9 mouse cellular contexts compared by ENCODE assay signal in the genomic region with DNA sequence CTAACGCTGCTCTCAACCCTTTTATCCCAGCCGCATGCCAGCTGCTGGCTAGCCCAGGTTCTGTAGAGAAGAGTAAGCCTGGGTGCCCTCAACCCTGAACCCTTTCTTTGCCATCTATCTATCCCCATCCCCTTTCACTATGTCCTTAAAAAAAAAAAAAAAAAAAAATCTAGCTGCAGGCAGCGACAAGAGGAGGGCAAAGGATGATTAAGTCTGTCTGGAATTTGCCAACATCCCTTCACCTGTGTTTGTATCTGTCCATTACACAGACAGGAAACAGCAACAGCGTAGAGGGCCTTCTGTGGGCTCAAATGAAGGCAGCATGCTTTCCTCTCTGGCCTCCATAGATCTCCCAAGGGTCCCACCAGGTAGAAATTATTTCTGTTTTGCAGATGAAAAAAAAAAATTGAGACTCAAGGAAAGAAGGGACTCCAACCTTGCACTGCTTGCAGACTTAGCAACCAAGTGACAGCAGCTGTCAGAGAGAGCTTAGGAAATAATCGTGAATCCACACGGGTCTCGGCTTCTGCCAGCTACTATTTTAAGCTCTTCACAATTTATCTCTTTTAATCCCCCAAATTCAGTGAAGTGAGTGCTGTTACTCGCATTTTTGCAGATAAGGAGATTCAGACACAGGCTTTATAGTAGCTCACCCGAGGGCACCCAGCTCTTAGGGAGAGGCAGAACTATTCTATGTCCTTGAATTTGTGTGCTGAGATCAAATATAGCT. TPM values are rescaled to one million over a fixed set of nuclear protein-coding genes. Genes with fewer than 3 reads are reported as not detected.
DNase-seq lines count a peak whose midpoint lies in the region; ATAC-seq and TF ChIP-seq lines count a peak whose summit lies in the region.
"Had no signal": no experiment of that assay in that cellular context is flagged by ENCODE, and none has a peak within 500 bp of the region (broad histone marks: within the 10 kb centered on the region; RNA-seq: fewer than 3 reads in every experiment).

No protein-coding gene starts in this region.

- H3K4me3 ChIP-seq in kidney, postnatal 0 days (replicated peaks; ENCODE audit: low read depth, low read length) = peak overlapping the region; percentile 74
- peak overlapping the region; percentile 87 for H3K4me3 ChIP-seq in embryonic facial prominence, embryonic 13.5 days
- peak overlapping the region; percentile 77 for H3K4me3 ChIP-seq in intestine, embryonic 16.5 days (ENCODE audit: low read length)
- peak overlapping the region; percentile 92 for H3K4me3 ChIP-seq in neural tube, embryonic 13.5 days

- no peaks in the 10 kb centered on the region for H3K4me1 ChIP-seq in kidney, postnatal 0 days (replicated peaks; ENCODE audit: insufficient read depth, low read length)
- H3K4me1 ChIP-seq in embryonic facial prominence, embryonic 13.5 days = peaks cover 35% of the 10 kb centered on the region
- peaks cover 15% of the 10 kb centered on the region for H3K4me1 ChIP-seq in intestine, embryonic 16.5 days (ENCODE audit: control insufficient read depth, insufficient read depth, low read length)
- peaks cover 38% of the 10 kb centered on the region for H3K4me1 ChIP-seq in neural tube, embryonic 13.5 days (replicated peaks)

- no peaks in the 10 kb centered on the region for H3K9me3 ChIP-seq in kidney, postnatal 0 days (replicated peaks; ENCODE audit: low read length)
- no peaks in the 10 kb centered on the region for H3K9me3 ChIP-seq in embryonic facial prominence, embryonic 13.5 days
- H3K9me3 ChIP-seq in intestine, embryonic 16.5 days (ENCODE audit: control insufficient read depth, low read length) = no peaks in the 10 kb centered on the region
- H3K9me3 ChIP-seq in neural tube, embryonic 13.5 days = no peaks in the 10 kb centered on the region

- DNase-seq in kidney, postnatal 0 days (ENCODE audit: low spot score) = no peak
- DNase-seq in kidney, adult 18-20 months = no peak
- no peak for DNase-seq in natural killer cell, adult 2 months (ENCODE audit: low spot score in 2 of 2)
- DNase-seq in thymus, postnatal 4 days = no peak

- ATAC-seq in kidney, postnatal 0 days (replicated peaks; ENCODE audit: low FRiP score, low read depth) = peak; percentile 30; the same call in 1 of the 2 replicates
- ATAC-seq in embryonic facial prominence, embryonic 13.5 days (ENCODE audit: insufficient number of reproducible peaks, insufficient read depth, low FRiP score, low TSS enrichment, low read depth) = no peak
- no peak for ATAC-seq in intestine, embryonic 16.5 days
- no peak for ATAC-seq in neural tube, embryonic 13.5 days (ENCODE audit: low read depth)
- ATAC-seq in granulocyte monocyte progenitor cell, adult 5-6 weeks (replicated peaks; ENCODE audit: poor library complexity, severe bottlenecking) = no peak
- ATAC-seq: inflammation-experienced regulatory T-cells, adult 6 months had no signal

- 28% methylated on average over 9 of the region's 9 CpGs for WGBS in kidney, postnatal 0 days
- WGBS in embryonic facial prominence, embryonic 13.5 days = 18% methylated on average over 9 of the region's 9 CpGs
- 22% methylated on average over 9 of the region's 9 CpGs for WGBS in intestine, embryonic 16.5 days
- WGBS in neural tube, embryonic 13.5 days = 26% methylated on average over 9 of the region's 9 CpGs

- H3K9ac ChIP-seq in kidney, postnatal 0 days (ENCODE audit: low read depth, low read length) = no peak overlapping the region
- peak overlapping the region; percentile 98; the same call in 1 of the 2 replicates for H3K9ac ChIP-seq in embryonic facial prominence, embryonic 13.5 days
- H3K9ac ChIP-seq in intestine, embryonic 16.5 days (ENCODE audit: low read depth, low read length) = peak overlapping the region; percentile 92
- H3K9ac ChIP-seq in neural tube, embryonic 13.5 days = peak overlapping the region; percentile 98

- H3K27me3 ChIP-seq in kidney, postnatal 0 days (ENCODE audit: insufficient read depth, low read length) = no peaks in the 10 kb centered on the region
- H3K27me3 ChIP-seq in embryonic facial prominence, embryonic 13.5 days = no peaks in the 10 kb centered on the region
- no peaks in the 10 kb centered on the region for H3K27me3 ChIP-seq in intestine, embryonic 16.5 days (replicated peaks; ENCODE audit: control insufficient read depth, insufficient read depth, low read length)
- no peaks in the 10 kb centered on the region for H3K27me3 ChIP-seq in neural tube, embryonic 13.5 days

- peak overlapping the region; percentile 89 for H3K4me2 ChIP-seq in kidney, postnatal 0 days (ENCODE audit: low read length)
- peak overlapping the region; percentile 76 for H3K4me2 ChIP-seq in embryonic facial prominence, embryonic 13.5 days
- H3K4me2 ChIP-seq in intestine, embryonic 16.5 days (ENCODE audit: low read depth, low read length) = peak overlapping the region; percentile 90
- H3K4me2 ChIP-seq in neural tube, embryonic 13.5 days = peak overlapping the region; percentile 87

- no peak for TF ChIP-seq CTCF in kidney, postnatal 0 days (IDR thresholded peaks at IDR 0.05; ENCODE audit: low read depth)

- no peaks in the 10 kb centered on the region for H3K36me3 ChIP-seq in kidney, postnatal 0 days (ENCODE audit: insufficient read depth, low read length)
- no peaks in the 10 kb centered on the region for H3K36me3 ChIP-seq in embryonic facial prominence, embryonic 13.5 days
- no peaks in the 10 kb centered on the region for H3K36me3 ChIP-seq in intestine, embryonic 16.5 days (ENCODE audit: control insufficient read depth, insufficient read depth, low read length)
- no peaks in the 10 kb centered on the region for H3K36me3 ChIP-seq in neural tube, embryonic 13.5 days

- peak overlapping the region; percentile 92; the same call in 1 of the 2 replicates for H3K27ac ChIP-seq in kidney, postnatal 0 days
- H3K27ac ChIP-seq in embryonic facial prominence, embryonic 13.5 days = peak overlapping the region; percentile 98
- H3K27ac ChIP-seq in intestine, embryonic 16.5 days (ENCODE audit: low read length) = peak overlapping the region; percentile 86
- peak overlapping the region; percentile 99 for H3K27ac ChIP-seq in neural tube, embryonic 13.5 days (replicated peaks)

RNA-seq across cellular contexts. Expression of a gene that starts 0.6 kb away (rescaled TPM):
- polyA plus RNA-seq in kidney, postnatal 0 days (2015; fragmentation: Nextera tagmentation; extraction: Ambion mirVana) = 23.9 and 27.9 TPM in 2 replicates
- 58.4 and 58.6 TPM in 2 replicates for polyA plus RNA-seq in embryonic facial prominence, embryonic 13.5 days (2015; fragmentation: Nextera tagmentation; extraction: Ambion mirVana)
- 17.9 and 18.1 TPM in 2 replicates for polyA plus RNA-seq in intestine, embryonic 16.5 days (2015; fragmentation: Nextera tagmentation; extraction: Ambion mirVana)
- 40.7 and 42.1 TPM in 2 replicates for polyA plus RNA-seq in neural tube, embryonic 13.5 days (2015; fragmentation: Nextera tagmentation; extraction: Ambion mirVana)
- not detected in 2 replicates for total RNA-seq in granulocyte monocyte progenitor cell, adult 5-6 weeks (2014; fragmentation: Nextera tagmentation)
- total RNA-seq in granulocyte monocyte progenitor cell, adult 5-6 weeks (2017) = not detected in 2 replicates
- polyA plus RNA-seq: inflammation-experienced regulatory T-cells, adult 6 months had no signal

RNA-seq across cellular contexts. Expression of a gene that starts 26.2 kb away (rescaled TPM):
- polyA plus RNA-seq in kidney, postnatal 0 days (2015; fragmentation: Nextera tagmentation; extraction: Ambion mirVana) = 168 and 169 TPM in 2 replicates
- polyA plus RNA-seq in embryonic facial prominence, embryonic 13.5 days (2015; fragmentation: Nextera tagmentation; extraction: Ambion mirVana) = 106 and 130 TPM in 2 replicates
- 118 and 122 TPM in 2 replicates for polyA plus RNA-seq in intestine, embryonic 16.5 days (2015; fragmentation: Nextera tagmentation; extraction: Ambion mirVana)
- polyA plus RNA-seq in neural tube, embryonic 13.5 days (2015; fragmentation: Nextera tagmentation; extraction: Ambion mirVana) = 156 and 161 TPM in 2 replicates
- total RNA-seq in granulocyte monocyte progenitor cell, adult 5-6 weeks (2014; fragmentation: Nextera tagmentation) = 115 and 137 TPM in 2 replicates
- 99.8 and 121 TPM in 2 replicates for total RNA-seq in granulocyte monocyte progenitor cell, adult 5-6 weeks (2017)
